Mouse (Mus musculus) heart, postnatal 10 days (tissue): ENCODE data around the gene Wasf3. TPM values are rescaled to one million over a fixed set of nuclear protein-coding genes. Genes with fewer than 3 reads are reported as not detected.
A peak's percentile ranks its signal among the peaks of the same experiment; 100 is the strongest.

Experiments
- DNase-seq, 2 experiments: peaks; one replicate each; pipeline ENCODE4 v3.0.0; 2021
- intact Hi-C: fragments of 180-260 bp; cut with DNase I; formaldehyde crosslinking; loops from one replicate; pipeline ENCODE4 v1.15.1; 2025
- total RNA-seq, 2 experiments: library from RNA; stranded (reverse); gene quantifications; 2 replicates each; pipeline ENCODE4 v1.2.3; 2021

Gene Wasf3
- under 1 TPM; 0.50 to 0.53 TPM for total RNA-seq

DNA sequence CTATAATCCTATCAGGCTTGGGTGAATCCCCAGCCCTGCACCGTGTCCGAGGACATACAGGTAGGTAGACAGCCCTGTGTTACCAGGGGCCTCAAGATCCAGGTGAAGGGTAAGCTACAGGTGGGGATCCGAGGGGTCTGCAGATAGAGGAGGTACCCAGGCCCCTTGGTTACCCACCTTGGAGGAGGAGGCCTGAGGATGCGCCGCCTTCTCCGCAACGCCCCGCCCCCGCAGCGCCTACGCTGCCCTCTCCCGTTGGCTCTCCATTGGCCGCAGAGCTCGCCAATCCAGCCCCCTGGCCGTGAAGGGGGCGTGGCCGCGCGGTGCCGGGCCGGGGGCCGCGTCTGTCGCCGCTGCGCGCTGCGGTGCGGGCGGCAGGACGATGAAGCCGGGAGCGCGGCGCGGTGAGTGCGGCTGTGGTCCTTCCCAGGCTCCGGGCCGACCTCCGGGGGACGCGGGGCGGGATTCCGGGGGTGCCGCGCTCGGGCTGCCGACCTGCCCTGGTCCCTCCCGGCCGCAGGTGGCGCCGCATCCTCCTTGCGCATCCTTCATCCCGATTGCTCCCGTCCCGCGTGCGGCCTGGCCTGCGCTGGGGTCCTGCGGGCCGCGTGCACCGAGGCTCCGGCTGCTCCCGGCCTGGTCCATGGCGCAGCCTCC is at the start of gene Wasf3:
Gene Wasf3 (plus strand): TSS at position 51 of the 657 bp plus-strand sequence.
- intact Hi-C loops: no loop called here
- peak; percentile 13 to 45 for DNase-seq

DNA sequence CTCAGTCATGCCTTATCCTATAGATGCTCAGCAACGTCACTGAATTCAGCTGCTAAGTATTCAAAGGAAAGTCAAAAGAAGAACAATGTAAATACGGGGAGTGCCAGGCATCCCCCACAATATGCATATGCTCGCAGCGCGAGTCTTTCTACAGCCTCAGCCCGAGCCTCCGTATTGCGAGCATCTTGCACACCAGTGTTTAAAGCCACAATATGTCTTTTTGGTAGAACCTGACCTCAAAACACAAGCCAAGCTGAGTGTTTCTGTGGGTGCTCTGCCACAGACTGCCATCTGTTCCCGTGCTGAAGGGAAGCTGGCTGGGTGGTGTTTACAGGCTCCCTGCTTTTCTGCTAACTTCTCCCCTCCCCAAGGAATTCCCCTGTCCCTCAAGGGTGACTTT is 46.7 kb upstream of the Wasf3 start:
- no peak for DNase-seq
- intact Hi-C loops: no loop called here

DNA sequence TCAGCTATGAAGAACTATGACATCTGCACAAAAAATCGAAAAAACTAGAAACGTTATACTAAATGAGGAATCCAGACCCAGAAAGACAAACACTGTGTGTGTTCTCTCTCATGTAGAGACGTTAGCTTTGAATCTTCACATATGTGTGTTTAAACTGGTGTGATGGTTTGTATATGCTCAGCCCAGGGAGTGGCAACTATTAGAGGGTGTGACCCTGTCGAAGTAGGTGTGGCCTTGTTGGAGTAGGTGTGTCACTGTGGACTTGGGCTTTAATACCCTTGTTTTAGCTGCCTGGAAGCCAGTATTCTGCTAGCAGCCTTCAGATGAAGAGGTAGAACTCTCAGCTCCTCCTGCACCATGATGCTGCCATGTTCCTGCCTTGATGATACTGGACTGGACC is 44.7 kb upstream of the Wasf3 start:
- DNase-seq: no peak
- intact Hi-C loops: no loop called here

DNA sequence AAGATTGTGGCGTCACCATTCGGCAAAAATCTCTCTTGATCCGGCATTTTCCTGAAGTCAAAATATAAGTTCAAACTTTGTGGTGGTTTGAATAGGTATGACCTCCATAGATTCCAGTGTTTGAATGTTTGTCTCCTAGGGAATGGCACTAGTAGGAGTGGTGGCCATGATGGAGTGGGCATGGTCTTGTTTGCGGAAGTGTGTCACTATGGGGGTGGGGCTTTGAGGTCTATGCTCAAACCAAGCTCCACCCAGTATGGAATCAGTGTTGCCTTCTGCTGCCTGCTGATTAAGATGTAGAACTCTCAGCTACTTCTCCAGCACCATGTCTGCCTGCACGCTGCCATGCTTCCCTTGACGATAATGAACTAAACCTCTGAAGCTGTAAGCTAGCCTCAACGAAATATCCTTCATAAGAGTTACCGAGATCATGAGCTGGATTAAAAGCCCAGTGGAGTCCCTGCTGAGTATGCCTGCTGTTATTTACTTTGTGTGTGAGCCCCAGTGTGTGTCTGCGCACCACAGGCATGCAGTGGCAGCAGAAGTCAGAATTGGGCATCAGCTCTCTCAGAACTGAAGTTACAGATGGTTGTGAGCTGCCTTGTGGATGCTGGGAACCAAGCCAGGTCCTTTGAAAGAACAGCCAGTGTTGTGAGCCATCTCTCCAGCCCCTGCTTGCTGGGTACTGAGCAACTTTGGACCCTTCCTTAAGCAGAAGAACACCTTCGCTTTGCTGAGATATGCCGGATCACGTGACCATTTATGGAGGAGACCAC is 39.7 kb upstream of the Wasf3 start:
- DNase-seq: no peak
- intact Hi-C loops: no loop called here

DNA sequence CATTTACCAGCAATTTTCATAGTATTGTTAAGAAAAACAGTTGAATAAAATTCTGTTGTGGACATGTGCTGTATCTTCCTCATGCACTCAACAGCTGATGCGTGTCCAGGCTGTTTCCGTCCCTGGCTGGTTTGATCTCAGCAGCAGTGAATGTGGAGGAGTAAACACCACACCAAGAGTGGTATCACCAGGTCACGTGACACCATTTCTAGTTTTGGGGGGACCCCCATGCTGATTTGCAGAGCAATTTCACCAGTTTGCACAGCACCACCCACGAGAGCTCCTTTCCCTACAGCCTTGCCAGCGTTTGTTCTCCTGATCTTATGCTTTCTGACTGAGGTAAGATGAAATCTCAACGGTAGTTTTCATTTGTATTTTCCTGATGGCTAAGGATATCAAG is 37.7 kb upstream of the Wasf3 start:
- no peak for DNase-seq
- intact Hi-C loops: no loop called here

DNA sequence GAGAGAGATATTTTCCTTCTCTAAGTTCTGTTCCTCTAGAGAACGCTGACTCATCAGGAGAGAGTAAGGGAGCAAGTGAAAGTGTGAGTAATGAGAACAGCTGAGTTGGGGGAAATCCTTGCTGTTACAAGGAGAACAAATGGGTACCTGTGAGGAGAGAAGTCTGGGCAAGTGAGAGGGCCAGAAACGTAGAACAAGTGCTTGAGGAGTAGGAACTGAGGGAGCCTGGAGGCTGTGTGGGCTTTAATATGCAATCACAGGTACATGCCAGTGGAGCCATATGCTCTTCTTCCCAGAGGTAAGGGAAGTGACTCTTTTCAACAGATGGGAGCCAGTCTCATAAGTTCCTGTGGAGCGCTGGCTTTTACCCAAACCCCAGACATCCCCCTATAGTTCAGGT is 35.6 kb upstream of the Wasf3 start:
- DNase-seq: no peak
- intact Hi-C loops: no loop called here

DNA sequence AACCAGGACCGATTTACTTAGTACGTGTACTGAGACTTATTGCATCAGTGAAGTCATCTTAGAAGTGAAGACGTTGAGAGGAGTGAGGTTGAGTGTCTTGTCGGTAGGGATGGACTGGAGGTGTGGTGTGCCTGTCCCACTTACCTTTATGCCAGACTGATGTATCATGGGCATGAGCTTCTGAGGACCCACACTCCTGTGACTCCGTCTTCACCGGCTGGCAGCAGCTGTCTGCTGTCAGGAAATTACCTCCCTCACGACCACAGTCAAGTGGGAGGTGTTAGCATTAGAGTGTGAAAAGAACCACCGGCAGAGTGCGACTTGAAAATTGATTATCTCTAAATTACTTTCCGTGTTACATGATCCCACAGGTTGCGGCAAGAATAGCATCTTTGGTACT is 34.0 kb upstream of the Wasf3 start:
- no peak for DNase-seq
- intact Hi-C loops: no loop called here

DNA sequence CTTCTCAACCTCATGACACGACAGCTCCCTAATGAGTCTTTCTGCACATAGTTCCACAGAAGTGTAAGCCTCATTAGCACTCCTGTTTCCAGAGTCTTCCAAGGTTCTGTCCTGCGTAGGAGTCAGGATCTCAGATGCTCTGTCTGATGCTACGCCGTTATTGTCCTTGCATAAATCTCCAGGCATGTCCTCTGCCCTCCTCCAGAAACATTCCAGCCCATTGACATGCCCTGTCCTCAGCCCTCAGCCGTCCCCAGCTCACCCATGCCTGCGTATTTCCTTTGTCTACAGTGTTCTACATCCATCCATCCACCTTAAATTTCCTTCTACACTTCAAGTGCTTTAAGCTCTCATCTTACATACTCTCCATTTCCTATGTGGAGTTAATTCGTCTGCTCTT is 32.8 kb upstream of the Wasf3 start:
- intact Hi-C loops: no loop called here
- no peak for DNase-seq

DNA sequence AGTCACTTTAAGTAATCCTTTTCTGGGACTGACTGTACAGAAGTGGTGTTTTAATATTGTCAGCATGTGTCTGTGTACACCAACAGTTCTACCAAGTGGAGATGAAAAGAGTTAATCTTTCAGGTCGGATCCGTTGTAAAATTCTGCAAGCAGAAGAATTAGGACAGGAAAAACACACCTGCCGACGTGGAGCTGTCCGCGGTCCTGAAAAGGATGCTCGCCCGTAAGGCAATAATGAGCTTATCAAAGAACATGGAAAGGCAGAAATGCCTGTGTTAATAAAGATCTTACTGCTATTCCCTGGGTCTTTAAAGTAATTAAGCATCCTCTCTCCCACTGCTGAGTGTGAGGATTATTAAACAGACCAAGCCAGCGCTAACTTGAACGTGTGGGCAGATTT is 24.4 kb upstream of the Wasf3 start:
- DNase-seq: peak; percentile 21 to 26
- intact Hi-C loops: no loop called here

DNA sequence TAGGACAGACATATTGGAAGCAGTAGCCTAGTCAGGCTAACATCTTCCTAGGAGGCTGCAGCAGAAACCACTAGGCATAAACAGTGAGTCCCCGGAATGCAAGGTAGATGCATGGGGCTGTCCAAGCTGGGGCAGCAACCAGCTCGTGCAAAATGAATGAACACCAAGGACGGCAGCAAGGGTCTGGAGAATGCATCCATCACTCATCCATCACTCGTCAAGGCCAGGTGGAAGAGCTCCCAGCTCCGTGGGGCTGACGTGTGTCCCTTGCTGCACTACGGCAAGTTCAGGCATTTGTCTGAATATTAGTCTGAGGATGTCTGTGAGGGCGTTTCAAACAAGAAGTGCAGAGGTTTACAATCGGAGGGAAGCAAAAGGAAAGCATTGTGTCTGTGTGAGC is 22.1 kb upstream of the Wasf3 start:
- intact Hi-C loops: no loop called here
- DNase-seq: no peak

DNA sequence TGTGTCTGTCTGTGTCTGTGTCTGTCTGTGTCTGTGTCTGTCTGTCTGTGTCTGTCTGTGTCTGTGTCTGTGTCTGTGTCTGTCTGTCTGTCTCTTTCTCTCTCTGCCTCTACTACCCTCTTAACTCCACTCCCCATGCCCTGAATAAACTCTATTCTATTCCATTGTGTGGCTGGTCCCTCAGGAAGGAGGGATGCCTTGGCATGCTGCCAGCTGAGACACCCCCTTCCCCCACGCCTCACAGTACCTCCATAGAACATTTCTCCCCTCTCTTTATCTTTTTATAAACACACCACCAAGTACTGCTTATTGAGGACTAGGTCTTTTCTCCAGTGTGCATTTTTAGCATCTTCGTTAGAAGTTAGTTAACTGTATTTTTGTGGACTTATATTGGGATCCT is 16.4 kb upstream of the Wasf3 start:
- DNase-seq: no peak
- intact Hi-C loops: no loop called here

DNA sequence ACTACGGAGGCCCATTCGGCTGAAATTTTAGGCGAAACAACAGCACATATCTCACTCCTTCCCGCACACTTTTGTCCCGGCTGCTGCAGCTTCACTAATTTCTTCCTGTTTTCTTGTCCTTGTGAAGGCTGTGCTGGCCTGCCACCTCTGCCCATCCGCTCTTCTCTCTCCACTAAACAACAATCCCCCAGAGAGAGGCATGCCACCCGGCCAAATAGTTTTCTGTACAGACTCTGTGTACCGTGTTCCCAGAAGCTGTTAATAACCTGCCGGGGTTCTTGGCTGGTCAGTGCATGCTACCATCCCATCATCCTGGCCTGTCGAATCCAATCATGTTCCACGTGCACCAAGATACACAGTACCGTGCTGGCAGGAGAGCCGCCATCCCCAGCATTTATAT is 15.8 kb upstream of the Wasf3 start:
- intact Hi-C loops: no loop called here
- DNase-seq: no peak

DNA sequence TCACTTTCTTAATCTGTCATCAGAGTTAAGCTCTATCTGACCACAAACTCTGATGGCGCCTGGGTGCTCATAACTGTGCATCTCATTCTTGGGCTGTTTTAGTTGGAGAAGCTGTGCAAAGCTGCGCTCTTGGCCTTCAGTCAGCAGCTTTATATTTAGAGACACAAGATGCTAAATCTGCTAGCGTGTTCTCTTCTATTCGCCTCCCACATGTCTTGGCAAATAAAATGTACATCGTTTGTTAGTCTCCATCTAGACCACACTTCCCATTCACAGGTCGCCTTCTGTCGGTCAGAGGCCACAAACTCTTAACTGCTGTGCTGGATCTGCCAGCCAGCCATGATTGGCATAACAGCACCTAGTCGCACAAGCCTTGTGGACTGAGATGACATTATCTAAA is 14.0 kb upstream of the Wasf3 start:
- no peak for DNase-seq
- intact Hi-C loops: no loop called here

DNA sequence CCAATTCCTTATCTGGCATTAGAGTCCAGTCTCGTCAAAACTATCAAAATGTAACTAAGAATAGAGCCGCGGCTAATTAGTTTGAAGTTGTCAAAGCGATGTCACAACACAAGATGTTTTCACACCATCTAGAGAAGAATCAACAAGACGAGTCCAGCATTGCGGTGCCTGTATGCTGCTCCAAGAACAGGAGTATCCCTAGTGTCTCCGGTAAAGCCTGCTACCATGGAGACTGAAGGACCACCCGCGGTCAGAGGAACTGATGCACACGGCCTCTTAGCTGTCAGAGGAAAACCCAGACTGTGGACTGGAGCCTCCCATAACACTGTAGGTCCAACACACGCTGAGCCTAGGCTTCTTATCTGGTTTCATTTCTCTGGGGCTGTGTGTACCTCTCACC is 11.5 kb upstream of the Wasf3 start:
- intact Hi-C loops: no loop called here
- DNase-seq: no peak

DNA sequence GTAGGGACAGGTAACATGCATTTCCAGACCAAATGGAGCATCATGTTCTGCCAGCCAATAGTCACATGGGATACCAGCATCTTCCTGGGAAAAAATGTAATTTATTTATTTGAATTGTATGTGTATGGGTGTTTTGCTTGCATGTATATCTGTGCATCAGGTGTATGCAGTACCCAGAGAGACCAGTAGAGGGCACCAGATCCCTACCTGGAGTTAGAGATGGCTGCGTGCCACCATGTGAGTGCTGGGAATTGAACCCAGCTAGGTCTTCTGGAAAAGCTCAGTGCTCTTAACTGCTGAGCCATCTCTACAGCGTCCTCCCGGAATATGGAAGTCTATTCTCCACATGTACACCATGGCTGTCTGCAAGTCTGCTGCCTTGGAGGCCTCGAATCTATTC is 8.2 kb upstream of the Wasf3 start:
- DNase-seq: peak in 1 of 2 experiments; percentile 4
- intact Hi-C loops: no loop called here

DNA sequence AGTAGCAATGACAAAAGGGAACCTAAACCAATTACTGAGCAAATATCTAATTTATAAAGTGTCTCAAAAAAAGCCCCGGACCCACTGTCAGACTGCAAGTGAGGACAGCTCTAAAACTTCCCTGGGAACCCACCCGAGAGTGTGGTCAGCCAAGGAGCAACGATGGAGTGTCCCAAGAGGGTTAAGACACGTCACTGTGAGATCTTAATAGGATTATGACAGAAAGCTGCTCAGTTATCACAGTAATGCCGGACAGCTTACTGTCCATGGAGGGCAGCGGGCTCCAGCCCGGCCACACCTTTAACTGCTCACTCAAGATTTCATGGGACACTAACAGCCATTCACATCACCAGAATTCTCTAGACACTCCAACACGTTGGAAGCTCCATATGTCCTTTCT is 4.7 kb upstream of the Wasf3 start:
- DNase-seq: no peak
- intact Hi-C loops: no loop called here

DNA sequence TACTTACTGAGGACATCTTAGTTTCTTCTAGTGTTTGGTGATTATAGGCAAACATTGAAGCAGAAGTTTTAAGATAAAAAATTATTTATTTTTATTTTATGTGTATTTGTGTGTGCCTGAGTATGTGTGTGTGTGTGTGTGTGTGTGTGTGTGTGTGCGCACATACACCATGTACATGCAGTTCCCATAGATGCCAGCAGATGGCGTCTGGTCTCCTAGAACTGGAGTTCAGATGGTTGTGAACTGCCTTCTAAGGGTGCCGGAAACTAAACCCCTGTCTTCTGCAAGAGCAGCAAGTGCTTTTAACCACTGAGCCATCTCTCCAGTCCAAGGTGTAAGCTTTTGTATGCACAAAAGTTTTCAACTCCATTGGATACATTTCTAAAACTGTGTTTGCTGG is 2.5 kb upstream of the Wasf3 start:
- no peak for DNase-seq
- intact Hi-C loops: no loop called here

DNA sequence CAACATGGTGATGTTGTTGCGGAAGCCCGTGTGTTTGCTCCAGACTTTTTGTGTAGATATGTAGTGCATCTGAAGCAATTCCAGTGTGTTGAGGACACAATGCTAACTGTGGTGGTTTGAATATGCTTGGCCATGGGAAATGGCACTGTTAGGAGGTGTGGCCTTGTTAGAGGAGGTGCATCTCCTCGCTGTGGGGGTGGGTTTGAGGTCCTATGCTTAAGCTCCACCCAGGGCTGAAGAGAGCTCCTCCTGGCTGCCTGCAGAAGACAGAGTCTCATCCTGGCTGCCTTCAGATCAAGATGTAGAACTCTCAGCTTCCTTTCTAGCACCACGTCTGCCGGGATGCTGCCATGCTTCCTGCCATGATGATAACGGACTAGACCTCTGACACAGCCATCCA is 1.4 kb upstream of the Wasf3 start:
- DNase-seq: no peak
- intact Hi-C loops: no loop called here

DNA sequence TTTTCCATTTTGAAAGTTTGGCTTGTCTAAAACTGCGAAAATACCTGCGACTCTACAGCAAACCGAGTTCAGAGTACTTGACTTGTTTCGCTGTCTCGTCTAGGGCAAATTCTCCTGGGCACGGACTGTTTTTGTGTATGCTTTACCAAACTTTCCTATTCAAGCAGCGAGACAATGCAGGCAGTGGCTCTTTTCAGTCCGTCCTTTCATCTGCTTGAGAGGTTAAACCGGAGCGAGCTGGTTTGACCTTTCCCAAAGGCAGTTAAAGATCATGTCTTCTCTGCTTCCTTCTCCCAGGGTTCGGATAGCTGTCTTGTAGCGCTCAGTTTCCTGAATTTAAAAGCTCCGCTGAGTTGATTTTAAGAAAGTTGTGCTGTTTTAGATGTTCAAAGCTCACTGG is 1.2 kb downstream of the Wasf3 start:
- DNase-seq: no peak
- intact Hi-C loops: no loop called here

DNA sequence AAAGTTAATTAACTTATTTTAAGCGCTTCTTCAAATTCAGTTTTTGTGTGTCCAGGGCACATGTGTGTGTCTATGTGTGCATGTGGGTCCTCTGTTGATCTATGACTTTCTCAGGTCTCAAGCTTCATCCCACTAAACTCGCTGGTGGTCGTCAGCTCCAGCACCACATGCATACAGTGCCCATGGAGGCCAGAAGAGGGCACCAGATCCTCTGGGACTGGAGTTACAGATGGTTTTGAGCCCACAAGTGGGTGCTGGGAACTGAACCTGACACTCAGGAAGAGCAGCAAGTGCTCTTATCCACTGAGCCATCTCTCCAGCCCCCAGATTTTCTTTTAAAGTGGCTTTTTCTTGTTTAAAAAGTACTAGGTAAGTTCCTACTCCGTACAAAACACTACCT is 2.1 kb downstream of the Wasf3 start:
- no peak for DNase-seq
- intact Hi-C loops: no loop called here

DNA sequence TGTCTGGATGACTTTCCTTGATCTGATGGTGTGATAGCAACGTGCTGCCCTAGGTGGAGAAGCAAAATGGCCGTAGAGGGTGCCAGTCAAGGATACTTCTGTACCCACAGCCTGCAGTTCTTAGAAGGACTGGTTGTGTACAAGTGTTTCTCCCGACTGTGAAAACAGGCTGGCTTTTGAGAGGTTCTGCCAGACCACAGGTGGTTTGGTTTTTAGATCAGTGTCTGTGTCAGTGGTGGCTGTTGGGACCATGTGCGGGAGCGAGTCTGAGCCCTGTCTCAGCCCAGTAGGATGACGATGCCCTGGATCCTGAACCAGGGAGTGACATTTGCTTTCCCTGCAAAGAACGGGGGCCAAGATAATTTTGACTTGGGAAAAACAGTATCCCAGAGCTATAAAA is 9.8 kb downstream of the Wasf3 start:
- DNase-seq: no peak
- intact Hi-C loops: no loop called here

DNA sequence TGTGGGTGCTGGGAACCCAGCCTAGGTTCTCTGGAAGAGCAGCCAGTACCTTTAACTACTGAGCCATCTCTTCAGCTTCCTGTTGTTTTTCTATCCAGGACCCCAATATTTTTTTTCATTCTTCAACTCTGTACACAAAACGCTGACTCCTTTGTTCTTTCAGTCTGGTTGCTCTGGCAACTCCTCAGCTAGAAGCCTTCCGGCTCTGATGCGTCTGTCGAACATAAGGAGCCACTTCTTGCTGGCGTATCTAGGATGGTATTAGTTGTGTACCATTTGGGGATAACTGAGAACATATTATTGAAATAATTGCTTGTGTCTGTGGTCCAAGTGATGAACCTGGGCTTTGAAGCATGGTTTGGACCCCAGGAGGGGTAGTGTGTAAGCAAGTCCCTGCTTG is 12.5 kb downstream of the Wasf3 start:
- DNase-seq: no peak
- intact Hi-C loops: no loop called here
